Mouse (Mus musculus) liver, embryonic 13.5 days (tissue): Measurements from ENCODE around the gene Galns. TPM values are rescaled to one million over a fixed set of nuclear protein-coding genes. Genes with fewer than 3 reads are reported as not detected.

Experiments used
- microRNA-seq: library from miRNA; unstranded; fragments of <30 nt; microRNA quantifications from one replicate; pipeline ENCODE4, GENCODE M21; 2016
- polyA plus RNA-seq: library from polyadenylated mRNA; unstranded; fragments of >200 nt; fragmentation: Nextera tagmentation; extraction: Ambion mirVana; gene quantifications from 2 replicates; pipeline ENCODE4 v1.2.1, GENCODE M21; 2015

The Galns gene
- polyA plus RNA-seq, 1 experiment from 2014 or later = 4.0 TPM

Small RNAs within 50 kb of the gene (microRNA-seq; reads per million reads assigned to microRNA genes)
- gene Mir6396 = not detected

Other genes with a start within 250 kb of the Galns start
- 30.2 and 35.0 TPM in 2 replicates for gene Zc3h18, start 234.9 kb downstream of the Galns start, polyA plus RNA-seq
- not detected in 2 replicates for gene Il17c, start 189.4 kb downstream of the Galns start, polyA plus RNA-seq
- gene Cyba, start 178.5 kb downstream of the Galns start, polyA plus RNA-seq = 133 and 153 TPM in 2 replicates
- 23.7 and 26.0 TPM in 2 replicates for gene Mvd, start 168.0 kb downstream of the Galns start, polyA plus RNA-seq
- gene Snai3, start 150.7 kb downstream of the Galns start, polyA plus RNA-seq = 0.20 and 0.31 TPM in 2 replicates
- 12.2 and 13.7 TPM in 2 replicates for gene Rnf166, start 135.4 kb downstream of the Galns start, polyA plus RNA-seq
- 26.7 and 29.3 TPM in 2 replicates for gene Ctu2, start 135.3 kb downstream of the Galns start, polyA plus RNA-seq
- gene Piezo1, start 60.1 kb downstream of the Galns start, polyA plus RNA-seq = 13.9 and 14.2 TPM in 2 replicates
- 60.6 and 64.3 TPM in 2 replicates for gene Cdt1, start 43.4 kb downstream of the Galns start, polyA plus RNA-seq
- 198 and 218 TPM in 2 replicates for gene Aprt, start 34.6 kb downstream of the Galns start, polyA plus RNA-seq
- 23.2 and 26.7 TPM in 2 replicates for gene Trappc2l, start 177 bp upstream of the Galns start, polyA plus RNA-seq
- not detected in 2 replicates for gene Pabpn1l, start 11.3 kb upstream of the Galns start, polyA plus RNA-seq
- gene Cbfa2t3, start 87.6 kb upstream of the Galns start, polyA plus RNA-seq = 4.5 and 5.7 TPM in 2 replicates
- 7.9 and 8.5 TPM in 2 replicates for gene Acsf3, start 164.0 kb upstream of the Galns start, polyA plus RNA-seq
- 0.31 and 0.65 TPM in 2 replicates for gene Cdh15, start 236.5 kb upstream of the Galns start, polyA plus RNA-seq